ENCODE assay signal across 22 mouse cellular contexts in genomic region chr11:44549511-44550278, GRCm38 (mm10). TPM values are rescaled to one million over a fixed set of nuclear protein-coding genes. Genes with fewer than 3 reads are reported as not detected.
DNase-seq lines count a peak whose midpoint lies in the region; ATAC-seq and TF ChIP-seq lines count a peak whose summit lies in the region.
"Had no signal": no experiment of that assay in that cellular context is flagged by ENCODE, and none has a peak within 500 bp of the region (broad histone marks: within the 10 kb centered on the region; RNA-seq: fewer than 3 reads in every experiment).

No protein-coding gene starts in this region.

- H3K4me3 ChIP-seq in neural tube, embryonic 13.5 days = no peak overlapping the region
- no peak overlapping the region for H3K4me3 ChIP-seq in intestine, postnatal 0 days (ENCODE audit: low read depth, low read length)
- H3K4me3 ChIP-seq in small intestine, adult 2 months (ENCODE audit: low read depth, low read length) = no peak overlapping the region
- H3K4me3 ChIP-seq: embryonic facial prominence, embryonic 10.5 days; embryonic facial prominence, embryonic 13.5 days; erythroblast, embryonic 14.5 days; forebrain, embryonic 12.5 days; forebrain, embryonic 15.5 days; hindbrain, embryonic 12.5 days; hindbrain, embryonic 15.5 days had no signal

- no peak overlapping the region for H3K4me2 ChIP-seq in neural tube, embryonic 13.5 days
- peak overlapping the region; percentile 37 for H3K4me2 ChIP-seq in intestine, postnatal 0 days (replicated peaks; ENCODE audit: low read depth)
- H3K4me2 ChIP-seq: embryonic facial prominence, embryonic 13.5 days; forebrain, embryonic 12.5 days; forebrain, embryonic 15.5 days; heart, embryonic 11.5 days; hindbrain, embryonic 12.5 days; hindbrain, embryonic 15.5 days had no signal

- DNase-seq in neural tube, embryonic 10.5 days (ENCODE audit: extremely low spot score, low spot score) = no peak
- no peak for DNase-seq in right cerebral cortex, postnatal 4 days
- DNase-seq in left cerebral cortex, postnatal 10 days (ENCODE audit: extremely low spot score in 1 of 2, low spot score in 2 of 2) = no peak
- DNase-seq: adrenal gland, adult 2 months; adrenal gland, postnatal 14 days; cerebellum, adult 11-12 months; cerebellum, adult 8-10 months; cerebellum, postnatal 36 days; embryo, embryonic 11 days; gastrocnemius, postnatal 10 days had no signal

- TF ChIP-seq POLR2A in small intestine, adult 2 months (IDR thresholded peaks at IDR 0.05; ENCODE audit: low read depth, low read length) = no peak

- intact Hi-C loops in left cerebral cortex, postnatal 10 days (cut with DNase I) = no loop called here

- 88% methylated on average over 10 of the region's 10 CpGs for WGBS in neural tube, embryonic 13.5 days
- 45% methylated on average over 10 of the region's 10 CpGs for WGBS in intestine, postnatal 0 days
- 37% methylated on average over 10 of the region's 10 CpGs for WGBS in small intestine, adult 2 months

- ATAC-seq in neural tube, embryonic 13.5 days (ENCODE audit: low read depth) = no peak
- peak; percentile 80 for ATAC-seq in intestine, postnatal 0 days
- ATAC-seq: CD4-positive, CD25-positive, alpha-beta regulatory T cell, adult 4 months; forebrain, embryonic 15.5 days had no signal

- peak overlapping the region; percentile 10; the same call in 1 of the 2 replicates for H3K27ac ChIP-seq in neural tube, embryonic 13.5 days (replicated peaks)
- peak overlapping the region; percentile 24; the same call in 1 of the 2 replicates for H3K27ac ChIP-seq in intestine, postnatal 0 days (ENCODE audit: low read depth, low read length)
- 0 out of 2 replicates have a peak overlapping the region, but pooled peaks have one; percentile 3 for H3K27ac ChIP-seq in small intestine, adult 2 months (ENCODE audit: insufficient read depth, low read depth, low read length)
- H3K27ac ChIP-seq: embryonic facial prominence, embryonic 10.5 days; embryonic facial prominence, embryonic 13.5 days; forebrain, embryonic 12.5 days; forebrain, embryonic 15.5 days; hindbrain, embryonic 12.5 days; hindbrain, embryonic 15.5 days had no signal

- peaks cover 83% of the 10 kb centered on the region for H3K36me3 ChIP-seq in neural tube, embryonic 13.5 days
- H3K36me3 ChIP-seq in intestine, postnatal 0 days (ENCODE audit: control insufficient read depth, insufficient read depth) = peaks cover 34% of the 10 kb centered on the region
- H3K36me3 ChIP-seq in small intestine, adult 2 months (ENCODE audit: control insufficient read depth, insufficient read depth, low read length) = peaks cover 40% of the 10 kb centered on the region

- TF ChIP-seq CTCF in intestine, postnatal 0 days (IDR thresholded peaks at IDR 0.05; ENCODE audit: low read depth) = no peak
- no peak for TF ChIP-seq CTCF in small intestine, adult 2 months (IDR thresholded peaks at IDR 0.05; ENCODE audit: extremely low read depth, insufficient read length, insufficient replicate concordance, low read depth, low read length)

- no peak overlapping the region for H3K9ac ChIP-seq in neural tube, embryonic 13.5 days
- H3K9ac ChIP-seq in intestine, postnatal 0 days (ENCODE audit: low read depth, low read length) = no peak overlapping the region
- H3K9ac ChIP-seq: embryonic facial prominence, embryonic 13.5 days; forebrain, embryonic 12.5 days; forebrain, embryonic 15.5 days; hindbrain, embryonic 12.5 days; hindbrain, embryonic 15.5 days had no signal

- no peaks in the 10 kb centered on the region for H3K4me1 ChIP-seq in neural tube, embryonic 13.5 days (replicated peaks)
- 0 out of 2 replicates have a peak, but pooled peaks cover 2% of the 10 kb centered on the region for H3K4me1 ChIP-seq in intestine, postnatal 0 days (replicated peaks; ENCODE audit: control insufficient read depth, insufficient read depth, low read length)
- peaks cover 11% of the 10 kb centered on the region for H3K4me1 ChIP-seq in small intestine, adult 2 months (ENCODE audit: control insufficient read depth, insufficient read depth, insufficient read length, low read length)
- H3K4me1 ChIP-seq: forebrain, embryonic 15.5 days; hindbrain, embryonic 12.5 days had no signal

- H3K9me3 ChIP-seq in neural tube, embryonic 13.5 days = no peaks in the 10 kb centered on the region
- H3K9me3 ChIP-seq in intestine, postnatal 0 days (ENCODE audit: control insufficient read depth) = no peaks in the 10 kb centered on the region
- H3K9me3 ChIP-seq: embryonic facial prominence, embryonic 10.5 days; embryonic facial prominence, embryonic 13.5 days; forebrain, embryonic 12.5 days; forebrain, embryonic 15.5 days; hindbrain, embryonic 12.5 days; hindbrain, embryonic 15.5 days had no signal

- no peaks in the 10 kb centered on the region for H3K27me3 ChIP-seq in neural tube, embryonic 13.5 days
- H3K27me3 ChIP-seq in intestine, postnatal 0 days (replicated peaks; ENCODE audit: control insufficient read depth, insufficient read depth, low read length) = no peaks in the 10 kb centered on the region
- H3K27me3 ChIP-seq in small intestine, adult 2 months (ENCODE audit: control insufficient read depth, insufficient read depth, low read length) = no peaks in the 10 kb centered on the region
- H3K27me3 ChIP-seq: embryonic facial prominence, embryonic 13.5 days; forebrain, embryonic 12.5 days; forebrain, embryonic 15.5 days; hindbrain, embryonic 12.5 days; hindbrain, embryonic 15.5 days had no signal

RNA-seq across cellular contexts. Expression of gene Rnf145, which starts 30.9 kb away (rescaled TPM):
- 123 and 126 TPM in 2 replicates for polyA plus RNA-seq in neural tube, embryonic 13.5 days (2015; fragmentation: Nextera tagmentation; extraction: Ambion mirVana)
- 22.8 and 28.2 TPM in 2 replicates for polyA plus RNA-seq in intestine, postnatal 0 days (2015; fragmentation: Nextera tagmentation; extraction: Ambion mirVana)
- polyA plus RNA-seq in small intestine, adult 2 months (2012; rRNA removed) = 41.3 and 56.0 TPM in 2 replicates
- total RNA-seq in left cerebral cortex, postnatal 10 days (2021) = 100 to 1,000 TPM in 1 of 2 experiments, 10 to 100 TPM in 1; 95.9 to 106 TPM
